Mouse (Mus musculus) testis, adult 2 months (tissue): ENCODE measurements around the gene Il2ra. TPM values are rescaled to one million over a fixed set of nuclear protein-coding genes. Genes with fewer than 3 reads are reported as not detected.

Experiments used
- H3K27ac ChIP-seq: fragments of 200-500 bp; 2 replicates; pipeline ENCODE4 v1.5.1; 2012; ENCODE audit warnings: low read depth, low read length; ENCODE audit not compliant: control insufficient read depth, insufficient read depth
- H3K27me3 ChIP-seq: fragments of 200-500 bp; 2 replicates; pipeline ENCODE4 v1.6.1; 2012; ENCODE audit warnings: mild to moderate bottlenecking, low read length, moderate library complexity; ENCODE audit not compliant: control insufficient read depth, insufficient read depth
- H3K36me3 ChIP-seq: fragments of 200-500 bp; 2 replicates; pipeline ENCODE4 v1.6.1; 2012; ENCODE audit warnings: mild to moderate bottlenecking, low read length; ENCODE audit not compliant: control insufficient read depth, insufficient read depth
- H3K4me1 ChIP-seq: fragments of 200-500 bp; 2 replicates; pipeline ENCODE4 v1.6.1; 2012; ENCODE audit warnings: low read length; ENCODE audit not compliant: control insufficient read depth, insufficient read depth
- H3K4me3 ChIP-seq: fragments of 200-500 bp; 2 replicates; pipeline ENCODE4 v1.5.1; 2012; ENCODE audit warnings: low read depth, mild to moderate bottlenecking, low read length, moderate library complexity, mixed read lengths; ENCODE audit not compliant: control insufficient read depth
- CTCF ChIP-seq: fragments of 200-500 bp; IDR thresholded peaks from 2 replicates; pipeline ENCODE4 v1.5.1; 2012; ENCODE audit warnings: low read depth, mild to moderate bottlenecking, inconsistent platforms, low read length, moderate library complexity; ENCODE audit not compliant: control insufficient read depth, insufficient read depth, insufficient replicate concordance
- POLR2A ChIP-seq: fragments of 200-500 bp; IDR thresholded peaks from 2 replicates; pipeline ENCODE4 v1.6.1; 2012; ENCODE audit warnings: low read depth, mild to moderate bottlenecking, inconsistent platforms, low read length, moderate library complexity; ENCODE audit not compliant: control insufficient read depth
- polyA plus RNA-seq: library from polyadenylated mRNA; depleted of rRNA; stranded (reverse); fragments of >200 nt; gene quantifications from 2 replicates; pipeline ENCODE4 v1.2.3, GENCODE M21; 2012

Gene Il2ra
- polyA plus RNA-seq, 1 experiment, result 0.06 TPM

- Histone ChIP-seq H3K27me3 (no peaks in the 10 kb centered on the region), H3K27ac (no peak overlapping the region), H3K36me3 (no peaks in the 10 kb centered on the region), H3K4me1 (no peaks in the 10 kb centered on the region; the same call in 1 of the 2 replicates), H3K4me3 (no peak overlapping the region)
- TF ChIP-seq POLR2A (no peak), CTCF (no peak)
Observed at GRCm38 (mm10) chr2:11664806-11665205, 22.2 kb downstream of the Il2ra start.

DNA sequence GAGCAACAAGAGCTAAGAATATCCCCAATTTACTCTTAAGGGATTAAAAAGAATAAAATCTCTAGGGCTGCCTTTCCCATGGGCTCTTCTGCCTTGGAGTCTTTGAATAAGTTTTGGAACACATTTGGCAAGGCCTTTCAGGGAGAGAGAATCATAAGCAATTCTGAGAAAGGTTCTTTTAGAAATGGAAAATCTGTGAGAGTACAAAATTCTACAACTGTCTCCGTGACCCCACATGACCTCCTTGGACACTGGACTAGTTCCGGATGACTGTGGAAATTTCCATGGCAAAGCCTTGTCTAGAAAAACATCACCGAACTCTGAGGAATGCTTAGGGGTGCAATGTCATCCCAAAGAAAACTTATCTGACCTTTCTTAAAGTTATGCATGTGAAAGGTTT lies 22.7 kb downstream of the Il2ra start:
- H3K4me3 ChIP-seq, result no peak overlapping the region
- TF ChIP-seq CTCF, result no peak
- no peak for TF ChIP-seq POLR2A
- no peaks in the 10 kb centered on the region for H3K27me3 ChIP-seq
- H3K27ac ChIP-seq, result no peak overlapping the region
- H3K4me1 ChIP-seq, result no peaks in the 10 kb centered on the region; the same call in 1 of the 2 replicates
- no peaks in the 10 kb centered on the region for H3K36me3 ChIP-seq

DNA sequence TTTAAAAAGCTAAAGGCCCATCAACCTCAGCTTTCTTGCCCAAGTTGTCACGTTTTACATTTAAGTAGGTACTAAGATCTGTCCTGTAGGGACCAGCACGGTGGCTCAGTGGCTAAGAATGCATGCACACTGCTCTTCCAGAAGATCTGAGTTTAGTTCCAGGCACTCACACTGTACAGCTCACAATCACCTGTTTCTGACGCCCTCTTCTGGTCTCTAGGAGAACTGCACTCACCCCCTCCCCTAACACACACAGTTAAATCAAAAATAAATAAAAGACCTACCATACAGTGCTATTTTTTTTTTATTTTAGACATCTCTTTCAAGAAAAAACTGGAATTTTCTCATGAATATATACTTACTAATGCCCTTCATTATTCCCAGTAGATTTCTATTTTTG lies 29.5 kb downstream of the Il2ra start:
- Histone ChIP-seq H3K36me3 (no peaks in the 10 kb centered on the region), H3K27ac (no peak overlapping the region), H3K4me1 (no peaks in the 10 kb centered on the region), H3K27me3 (no peaks in the 10 kb centered on the region), H3K4me3 (no peak overlapping the region)
- no peak for TF ChIP-seq POLR2A
- peak; percentile 42; the same call in 1 of the 2 replicates for TF ChIP-seq CTCF

DNA sequence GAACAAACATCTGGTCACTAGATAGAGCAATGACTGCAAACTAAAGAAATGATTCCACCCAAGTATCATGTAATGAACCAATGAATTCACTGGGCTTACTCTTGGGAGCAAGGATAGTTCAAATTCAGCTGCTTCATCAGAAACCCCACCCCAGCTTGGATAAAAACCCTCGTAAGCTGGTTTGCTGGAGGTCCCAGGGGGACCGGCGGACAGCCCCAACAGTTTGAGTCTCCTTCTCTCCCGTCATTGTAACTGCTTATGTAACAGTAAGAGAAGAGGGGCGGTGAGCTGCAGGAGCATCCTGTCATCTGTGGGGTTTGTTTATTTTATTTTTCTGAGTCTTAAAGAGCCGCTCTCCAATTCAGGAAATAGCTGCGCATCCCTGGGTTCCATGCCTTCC lies 37.0 kb downstream of the Il2ra start:
- H3K27ac ChIP-seq, result peak overlapping the region; percentile 11; the same call in 1 of the 2 replicates
- no peaks in the 10 kb centered on the region for H3K27me3 ChIP-seq
- peaks cover 3% of the 10 kb centered on the region; the same call in 1 of the 2 replicates for H3K4me1 ChIP-seq
- H3K36me3 ChIP-seq, result no peaks in the 10 kb centered on the region
- TF ChIP-seq CTCF (no peak), POLR2A (no peak)
- no peak overlapping the region for H3K4me3 ChIP-seq

- Histone ChIP-seq H3K27ac (no peak overlapping the region), H3K27me3 (no peaks in the 10 kb centered on the region), H3K36me3 (no peaks in the 10 kb centered on the region), H3K4me3 (no peak overlapping the region), H3K4me1 (peaks cover 3% of the 10 kb centered on the region; the same call in 1 of the 2 replicates)
- TF ChIP-seq CTCF (no peak), POLR2A (no peak)
Observed at GRCm38 (mm10) chr2:11682712-11683111, 40.1 kb downstream of the Il2ra start.

GRCm38 (mm10) chr2:11686512-11686911 lies 43.9 kb downstream of the Il2ra start:
- no peaks in the 10 kb centered on the region for H3K27me3 ChIP-seq
- TF ChIP-seq CTCF (no peak), POLR2A (no peak)
- H3K4me1 ChIP-seq, result no peaks in the 10 kb centered on the region
- no peak overlapping the region for H3K4me3 ChIP-seq
- H3K36me3 ChIP-seq, result no peaks in the 10 kb centered on the region
- no peak overlapping the region for H3K27ac ChIP-seq

- Histone ChIP-seq H3K27me3 (no peaks in the 10 kb centered on the region), H3K4me1 (no peaks in the 10 kb centered on the region), H3K4me3 (no peak overlapping the region), H3K27ac (no peak overlapping the region), H3K36me3 (no peaks in the 10 kb centered on the region)
- TF ChIP-seq POLR2A (no peak), CTCF (no peak)
Observed at GRCm38 (mm10) chr2:11687436-11687835, 44.8 kb downstream of the Il2ra start.

DNA sequence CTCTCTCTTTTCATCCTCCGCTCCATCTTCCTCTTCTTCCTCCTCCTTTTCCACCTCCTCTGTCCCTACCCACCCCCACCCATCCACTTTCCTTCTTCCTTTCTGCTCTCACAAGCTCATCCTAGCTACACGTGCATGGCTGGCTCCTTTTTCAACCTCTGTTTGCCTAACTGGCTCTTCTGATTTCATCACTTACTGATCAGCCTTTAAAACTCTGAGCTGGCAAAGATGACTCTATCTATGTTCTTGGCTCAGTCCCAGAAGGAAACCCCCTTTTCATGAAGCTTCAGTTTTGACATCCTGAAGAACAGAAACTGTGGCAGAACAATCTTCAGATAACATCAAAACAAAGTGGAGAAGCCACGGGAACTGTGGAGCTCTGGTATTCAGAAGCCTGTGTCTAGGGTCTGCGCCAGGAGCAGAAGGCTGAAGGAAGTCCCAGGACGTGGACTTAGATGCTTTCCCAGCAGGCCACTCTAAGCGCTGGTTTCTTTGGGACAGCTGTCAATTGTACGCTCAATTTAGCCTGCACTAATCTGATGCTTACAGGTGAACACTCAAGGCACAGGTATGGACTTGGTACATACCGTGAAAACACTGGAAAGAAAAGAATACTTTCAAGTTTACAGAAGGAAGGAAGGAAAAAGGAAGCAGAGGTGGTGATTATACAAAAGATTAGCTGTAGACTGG lies 47.7 kb downstream of the Il2ra start:
- Histone ChIP-seq H3K36me3 (no peaks in the 10 kb centered on the region), H3K27me3 (no peaks in the 10 kb centered on the region), H3K4me3 (no peak overlapping the region), H3K27ac (no peak overlapping the region), H3K4me1 (no peaks in the 10 kb centered on the region)
- no peak for TF ChIP-seq CTCF
